Mouse (Mus musculus) small intestine, adult 2 months (tissue): Measurements from ENCODE around the gene Oas2.

ENCODE experiments used
- CTCF ChIP-seq: fragments of 200-500 bp; IDR thresholded peaks from 2 replicates; pipeline ENCODE4 v1.5.1; 2012; ENCODE audit warnings: low read depth, mild to moderate bottlenecking, control low read depth, inconsistent platforms, low read length, moderate library complexity, mixed read lengths; ENCODE audit not compliant: insufficient replicate concordance, insufficient read length; ENCODE audit errors: extremely low read depth
- POLR2A ChIP-seq: fragments of 200-500 bp; IDR thresholded peaks from 2 replicates; pipeline ENCODE4 v1.6.1; 2012; ENCODE audit warnings: low read depth, mild to moderate bottlenecking, control low read depth, inconsistent platforms, low read length, moderate library complexity

DNA sequence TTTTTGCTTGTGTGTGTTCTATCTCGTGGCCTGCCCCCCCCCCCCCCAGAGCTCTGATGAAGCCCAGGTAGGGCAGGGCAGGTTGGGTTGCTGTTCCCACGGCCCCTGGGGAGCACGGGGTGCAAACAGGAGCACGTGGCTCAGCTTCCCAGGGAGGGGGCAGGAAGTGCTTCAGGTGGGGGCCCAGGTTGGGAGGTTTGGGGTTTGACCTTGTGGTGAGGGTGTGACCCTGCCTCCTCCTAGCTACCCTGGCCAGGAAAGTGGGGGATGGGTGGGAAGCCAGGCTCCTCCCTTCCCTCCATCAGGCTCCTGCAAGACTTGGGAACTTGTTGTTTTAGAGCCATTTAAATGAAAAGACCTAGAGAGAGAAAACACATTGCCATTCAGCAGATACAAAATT, 61.2 kb downstream of the Oas2 start:
- no peak for TF ChIP-seq CTCF
- no peak for TF ChIP-seq POLR2A
